Mouse (Mus musculus) fat pad, adult 2 months (tissue): ENCODE data around the gene Gramd1a.
A peak's percentile ranks its signal among the peaks of the same experiment; 100 is the strongest.

Source experiments
- DNase-seq: peaks from one replicate; pipeline ENCODE4 v3.0.0-alpha.2; 2011; ENCODE audit warnings: low read depth, low spot score; ENCODE audit errors: extremely low read depth

Gramd1a gene

GRCm38 (mm10) chr7:31151301-31152241 lies 4.1 kb downstream of the Gramd1a start:
- peak; percentile 72 for DNase-seq

GRCm38 (mm10) chr7:31150566-31151300 lies 5.0 kb downstream of the Gramd1a start:
- DNase-seq, result no peak

- DNase-seq, result no peak
Observed at GRCm38 (mm10) chr7:31149751-31150565, 5.7 kb downstream of the Gramd1a start.

GRCm38 (mm10) chr7:31149271-31149670 lies 6.4 kb downstream of the Gramd1a start:
- no peak for DNase-seq

GRCm38 (mm10) chr7:31148756-31149155 lies 6.9 kb downstream of the Gramd1a start:
- DNase-seq, result no peak

GRCm38 (mm10) chr7:31148086-31148485 lies 7.6 kb downstream of the Gramd1a start:
- DNase-seq, result no peak

- no peak for DNase-seq
Observed at GRCm38 (mm10) chr7:31145596-31146160, 10.0 kb downstream of the Gramd1a start.

GRCm38 (mm10) chr7:31144886-31145285 lies 10.8 kb downstream of the Gramd1a start:
- DNase-seq, result no peak

- DNase-seq, result no peak
Observed at GRCm38 (mm10) chr7:31140941-31141340, 14.8 kb downstream of the Gramd1a start.

GRCm38 (mm10) chr7:31140302-31140701 lies 15.4 kb downstream of the Gramd1a start:
- no peak for DNase-seq

- DNase-seq, result no peak
Observed at GRCm38 (mm10) chr7:31139765-31140164, 15.9 kb downstream of the Gramd1a start.

- DNase-seq, result no peak
Observed at GRCm38 (mm10) chr7:31135717-31136116, 20.0 kb downstream of the Gramd1a start.

GRCm38 (mm10) chr7:31131866-31132265 lies 23.8 kb downstream of the Gramd1a start:
- no peak for DNase-seq

- no peak for DNase-seq
Observed at GRCm38 (mm10) chr7:31130841-31131240, 24.9 kb downstream of the Gramd1a start.

GRCm38 (mm10) chr7:31130197-31130596 lies 25.5 kb downstream of the Gramd1a start:
- no peak for DNase-seq

- DNase-seq, result no peak
Observed at GRCm38 (mm10) chr7:31128157-31128705, 27.5 kb downstream of the Gramd1a start.

GRCm38 (mm10) chr7:31126851-31127724 lies 28.6 kb downstream of the Gramd1a start, which contains the start of gene Scn1b:
Gene Scn1b, minus strand, starts transcription at chr7:31127003.
- DNase-seq, result no peak

- DNase-seq, result no peak
Observed at GRCm38 (mm10) chr7:31126211-31126751, 29.4 kb downstream of the Gramd1a start.

GRCm38 (mm10) chr7:31125116-31125515 lies 30.6 kb downstream of the Gramd1a start:
- no peak for DNase-seq
